Mouse (Mus musculus) hindbrain, embryonic 14.5 days (tissue): ENCODE results near the gene Cntrob. TPM values are rescaled to one million over a fixed set of nuclear protein-coding genes. Genes with fewer than 3 reads are reported as not detected.

Source experiments
- polyA plus RNA-seq: library from polyadenylated mRNA; unstranded; fragments of >200 nt; fragmentation: Nextera tagmentation; extraction: Ambion mirVana; gene quantifications from 2 replicates; pipeline ENCODE4 v1.2.1, GENCODE M21; 2014

The Cntrob gene
- polyA plus RNA-seq, 1 experiment from 2014 or later, result 12.3 TPM

Other genes with a start within 250 kb of the Cntrob start
- 324 and 368 TPM in 2 replicates for gene Vamp2, start 235.3 kb downstream of the Cntrob start, polyA plus RNA-seq
- 9.6 and 10.1 TPM in 2 replicates for gene Per1, start 228.6 kb downstream of the Cntrob start, polyA plus RNA-seq
- gene Hes7, start 203.4 kb downstream of the Cntrob start, polyA plus RNA-seq, result 0.43 and 0.52 TPM in 2 replicates
- gene 9130213A22Rik, start 201.2 kb downstream of the Cntrob start, polyA plus RNA-seq, result 0.39 and 0.56 TPM in 2 replicates
- 4.3 and 4.9 TPM in 2 replicates for gene Aloxe3, start 197.9 kb downstream of the Cntrob start, polyA plus RNA-seq
- gene Alox12b, start 166.8 kb downstream of the Cntrob start, polyA plus RNA-seq, result 0.59 and 0.60 TPM in 2 replicates
- 0.25 and 0.30 TPM in 2 replicates for gene Alox8, start 125.9 kb downstream of the Cntrob start, polyA plus RNA-seq
- 0.29 and 0.34 TPM in 2 replicates for gene Gucy2e, start 86.7 kb downstream of the Cntrob start, polyA plus RNA-seq
- gene Trappc1, start 205 bp upstream of the Cntrob start, polyA plus RNA-seq, result 176 and 197 TPM in 2 replicates
- 4.3 and 4.7 TPM in 2 replicates for gene Kcnab3, start 2.5 kb upstream of the Cntrob start, polyA plus RNA-seq
- 224 and 231 TPM in 2 replicates for gene Rnf227, start 16.7 kb upstream of the Cntrob start, polyA plus RNA-seq
- gene Chd3, start 45.6 kb upstream of the Cntrob start, polyA plus RNA-seq, result 67.5 and 76.6 TPM in 2 replicates
- 117 and 130 TPM in 2 replicates for gene Naa38, start 71.7 kb upstream of the Cntrob start, polyA plus RNA-seq
- gene Cyb5d1, start 71.9 kb upstream of the Cntrob start, polyA plus RNA-seq, result 23.9 and 26.7 TPM in 2 replicates
- gene Tmem88, start 74.5 kb upstream of the Cntrob start, polyA plus RNA-seq, result 5.4 and 7.7 TPM in 2 replicates
- gene Kdm6b, start 89.9 kb upstream of the Cntrob start, polyA plus RNA-seq, result 26.8 and 33.0 TPM in 2 replicates
- 4.8 and 4.9 TPM in 2 replicates for gene Dnah2, start 225.3 kb upstream of the Cntrob start, polyA plus RNA-seq
- gene Efnb3, start 236.4 kb upstream of the Cntrob start, polyA plus RNA-seq, result 39.9 and 40.8 TPM in 2 replicates